Mouse (Mus musculus) CH12.LX (cell line): ENCODE measurements around the gene Pkp3.
A peak's percentile ranks its signal among the peaks of the same experiment; 100 is the strongest.

Source experiments
- CHD1 ChIP-seq: IDR thresholded peaks from 2 replicates; pipeline ENCODE4 v1.6.1; 2012; ENCODE audit warnings: low read depth, low read length, improper control_type of control experiment, inconsistent platforms
- CHD2 ChIP-seq: IDR thresholded peaks from 2 replicates; pipeline ENCODE4 v1.6.1; 2011; ENCODE audit warnings: low read length, improper control_type of control experiment
- CTCF ChIP-seq, 2 experiments: IDR thresholded peaks in 1 of 2; conservative IDR thresholded peaks in 1 of 2; 2 replicates each; pipeline ENCODE4 v1.5.1; 2011 to 2012; ENCODE audit warnings: low read depth in 2 of 2, low read length in 2 of 2, improper control_type of control experiment in 1 of 2, inconsistent platforms in 1 of 2, mild to moderate bottlenecking in 1 of 2, moderate library complexity in 1 of 2
- EP300 ChIP-seq: IDR thresholded peaks from 2 replicates; pipeline ENCODE4 v1.6.1; 2011; ENCODE audit warnings: low read length, improper control_type of control experiment
- MAFK ChIP-seq: IDR thresholded peaks from 2 replicates; pipeline ENCODE4 v1.6.1; 2011; ENCODE audit warnings: low read length, improper control_type of control experiment; ENCODE audit not compliant: insufficient replicate concordance
- POLR2A ChIP-seq: IDR thresholded peaks from 2 replicates; pipeline ENCODE4 v1.6.1; 2011; ENCODE audit warnings: low read depth, mild to moderate bottlenecking, improper control_type of control experiment, low read length
- ZC3H11A ChIP-seq: IDR thresholded peaks from 2 replicates; pipeline ENCODE4 v1.6.1; 2012; ENCODE audit warnings: low read depth, mild to moderate bottlenecking, inconsistent platforms, low read length, improper control_type of control experiment
- ZMIZ1 ChIP-seq: IDR thresholded peaks from 2 replicates; pipeline ENCODE4 v1.6.1; 2012; ENCODE audit warnings: low read depth, mild to moderate bottlenecking, inconsistent platforms, low read length, improper control_type of control experiment
- ZNF384 ChIP-seq: IDR thresholded peaks from 2 replicates; pipeline ENCODE4 v1.6.1; 2012; ENCODE audit warnings: low read depth, low read length, improper control_type of control experiment, inconsistent platforms

DNA sequence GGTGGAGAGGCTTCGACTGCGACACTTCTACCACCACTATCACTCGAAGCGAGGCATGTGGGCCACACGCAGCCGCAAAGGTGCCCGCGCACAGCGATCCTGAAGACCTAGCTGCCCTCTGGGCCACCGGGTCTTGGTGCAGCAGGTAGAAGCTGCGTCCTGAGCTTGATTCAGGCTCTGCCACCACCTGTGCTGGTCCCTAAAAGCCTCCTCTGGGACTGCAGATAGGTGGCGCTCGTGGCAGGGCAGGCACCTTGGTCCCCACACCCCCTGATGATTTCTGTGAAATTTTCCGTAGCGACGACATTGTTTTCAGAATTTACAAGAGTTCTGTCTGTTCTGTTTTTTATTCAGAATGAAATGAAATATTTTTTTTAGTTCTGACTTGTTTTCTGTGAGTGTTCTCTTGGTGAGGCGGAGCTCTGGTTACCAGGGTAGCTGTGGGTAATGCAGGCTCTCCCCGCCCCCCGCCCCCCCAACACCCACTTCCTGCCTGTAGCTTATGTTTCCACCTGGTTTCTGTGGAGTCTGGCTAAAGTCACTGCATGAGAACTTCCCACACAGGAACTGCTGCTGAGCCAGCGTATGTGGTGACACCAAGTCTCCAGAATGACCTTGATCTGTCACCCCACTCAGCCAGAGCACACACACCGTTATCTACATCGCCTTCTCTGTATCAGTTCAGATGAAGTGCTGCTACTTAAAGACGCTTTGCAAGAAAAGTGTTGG, 5.8 kb upstream of the Pkp3 start:
- no peak for TF ChIP-seq MAFK
- no peak for TF ChIP-seq ZMIZ1
- TF ChIP-seq ZC3H11A, result no peak
- no peak for TF ChIP-seq POLR2A
- peak; percentile 57 to 73; a peak in 3 of 4 replicates for TF ChIP-seq CTCF (conservative IDR thresholded peaks at IDR 0.05 in 1 of 2, IDR thresholded peaks at IDR 0.05 in 1 of 2; ENCODE audit: low read depth in 2 of 2, low read length in 2 of 2)
- TF ChIP-seq EP300, result no peak
- no peak for TF ChIP-seq CHD2
- no peak for TF ChIP-seq CHD1
- TF ChIP-seq ZNF384, result no peak
